Mouse (Mus musculus): ENCODE measurements at regions not wholly inside any gene's neighbourhood (a gene's known extent, or its start where the extent isn't known, plus 50 kb on each side); places are given as distances from the start of the nearest gene placed in this dataset.
A peak's percentile ranks its signal among the peaks of the same experiment; 100 is the strongest.

DNA sequence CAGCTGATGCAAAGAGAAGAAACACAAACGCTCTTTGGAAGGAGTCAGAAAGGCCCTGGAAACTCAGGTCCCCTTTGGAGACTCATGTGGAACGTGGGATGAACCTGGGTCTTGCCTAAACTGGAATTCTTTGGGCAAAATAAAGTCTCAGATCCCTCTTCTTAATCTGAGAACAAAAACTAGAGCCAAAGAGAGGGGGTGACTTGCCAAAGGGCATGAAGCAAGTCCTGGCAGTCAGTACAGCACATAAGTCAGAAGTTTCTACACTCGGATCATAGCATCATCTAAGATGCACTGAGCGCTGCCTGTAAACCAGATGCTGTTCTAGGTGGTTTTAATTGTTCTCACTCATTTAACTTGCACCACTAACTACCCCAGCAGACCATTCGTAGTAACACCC, 101.8 kb upstream of the Usp24 start:
- DNase-seq (ENCODE audit: extremely low read depth, low read depth): no peak

DNA sequence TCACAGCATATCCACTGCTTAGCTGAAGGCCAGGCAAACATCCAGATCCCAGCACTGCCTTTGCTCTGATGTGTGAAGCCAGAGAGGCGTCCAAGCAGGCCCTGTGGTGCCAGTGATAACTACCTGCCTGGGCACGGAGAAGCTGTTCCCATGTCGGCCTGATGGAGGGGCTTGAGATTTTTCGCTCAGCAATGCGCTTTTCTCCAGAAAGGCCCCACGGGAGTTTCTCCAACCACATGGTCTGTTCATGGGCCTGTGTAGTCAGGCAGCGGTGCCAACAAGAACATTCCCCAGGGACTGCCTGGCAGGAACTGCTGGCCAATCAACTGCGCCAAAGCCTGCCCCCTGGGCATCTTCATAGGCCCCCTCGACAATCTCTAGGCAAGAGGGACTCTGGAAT, 95.4 kb upstream of the Usp24 start:
- DNase-seq (ENCODE audit: extremely low read depth, low read depth): no peak

DNA sequence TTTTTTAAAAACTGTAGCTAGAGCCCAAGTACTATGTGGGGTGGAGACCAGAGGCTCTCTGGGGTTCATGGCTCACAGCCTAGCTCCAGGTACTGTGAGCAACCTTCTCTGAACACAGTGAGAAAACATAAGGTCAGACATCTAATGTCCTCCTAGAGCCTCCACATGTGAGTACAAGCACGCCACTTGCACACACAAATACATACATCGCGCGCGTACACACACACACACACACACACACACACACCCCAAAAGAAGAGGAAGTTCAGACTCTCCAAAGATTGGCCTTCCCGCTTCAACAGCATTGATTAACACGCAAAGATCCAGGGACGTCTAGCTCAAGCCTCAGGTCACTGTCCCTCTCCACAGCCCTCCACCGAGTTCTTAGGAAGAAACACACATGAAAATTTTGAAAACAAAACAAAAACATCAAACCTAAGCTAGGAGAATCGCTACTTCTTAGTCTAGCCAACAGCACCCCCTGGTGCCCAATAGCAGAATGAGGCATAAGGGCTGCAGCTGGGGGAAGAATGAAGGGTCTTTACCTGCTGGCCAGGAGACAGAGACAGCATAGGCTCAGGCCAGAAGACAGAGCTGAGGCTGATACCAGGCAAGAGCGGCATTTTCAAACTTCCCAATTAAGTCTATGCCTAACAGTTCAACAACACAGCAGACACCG, 90.7 kb upstream of the Usp24 start:
- DNase-seq (ENCODE audit: extremely low read depth, low read depth): peak; percentile 33

DNA sequence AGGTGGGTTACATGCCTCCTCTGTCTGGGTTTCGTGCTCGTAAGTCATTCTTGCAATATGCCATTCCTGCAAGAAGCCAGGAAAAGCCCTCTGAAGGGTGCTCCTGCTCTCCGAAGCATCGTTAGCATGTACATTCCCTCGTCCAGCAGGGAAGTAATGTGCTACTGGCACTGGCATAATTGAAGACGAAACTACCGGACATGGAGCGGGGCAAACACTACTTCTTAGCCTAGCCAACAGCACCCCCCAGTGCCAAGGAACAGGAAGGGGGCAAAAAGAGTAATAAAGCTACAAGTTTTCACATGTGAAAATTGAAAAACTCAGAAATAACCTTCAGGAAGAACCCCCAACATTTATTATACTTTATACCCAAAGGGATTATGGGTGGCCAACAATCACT, 88.6 kb upstream of the Usp24 start:
- no peak for DNase-seq (ENCODE audit: extremely low read depth, low read depth)

DNA sequence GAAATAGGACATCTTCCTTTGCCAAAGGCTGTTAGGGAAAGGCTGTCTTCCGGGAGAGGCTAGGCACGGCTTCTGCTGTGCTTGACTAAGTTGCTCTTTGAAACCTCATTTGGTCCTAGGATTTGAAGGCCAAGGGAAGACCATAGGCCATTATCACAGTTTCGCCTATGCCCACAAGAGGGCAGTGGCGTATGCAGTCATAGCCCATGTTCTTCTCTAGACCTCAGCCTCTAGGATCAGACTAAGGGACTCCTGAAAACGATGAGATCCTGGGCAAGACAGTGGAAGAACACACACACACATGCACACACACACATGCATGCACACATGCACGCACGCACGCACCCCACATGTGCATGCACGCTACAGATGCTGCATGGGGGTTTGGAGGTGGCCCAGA, 87.5 kb upstream of the Usp24 start:
- DNase-seq (ENCODE audit: extremely low read depth, low read depth): peak; percentile 55

DNA sequence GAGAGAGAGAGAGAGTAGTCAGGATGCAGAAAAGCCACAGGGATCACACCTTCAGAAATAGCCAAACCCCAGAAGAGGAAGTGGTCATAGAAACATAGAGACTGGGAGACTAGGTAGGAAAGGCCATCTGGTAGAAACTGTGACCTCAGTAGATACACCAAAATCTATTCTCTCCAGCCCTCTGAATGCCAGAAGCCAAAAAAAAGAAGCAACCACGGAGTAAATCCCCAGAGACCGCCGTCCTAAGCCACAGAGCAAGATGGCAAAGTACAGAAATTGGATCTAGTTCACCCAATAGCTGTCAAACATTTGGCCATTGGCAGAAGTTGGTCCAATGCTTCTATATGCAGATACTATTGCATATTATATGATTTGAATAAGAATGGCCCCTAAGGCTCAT, 86.5 kb upstream of the Usp24 start:
- DNase-seq (ENCODE audit: extremely low read depth, low read depth): no peak

DNA sequence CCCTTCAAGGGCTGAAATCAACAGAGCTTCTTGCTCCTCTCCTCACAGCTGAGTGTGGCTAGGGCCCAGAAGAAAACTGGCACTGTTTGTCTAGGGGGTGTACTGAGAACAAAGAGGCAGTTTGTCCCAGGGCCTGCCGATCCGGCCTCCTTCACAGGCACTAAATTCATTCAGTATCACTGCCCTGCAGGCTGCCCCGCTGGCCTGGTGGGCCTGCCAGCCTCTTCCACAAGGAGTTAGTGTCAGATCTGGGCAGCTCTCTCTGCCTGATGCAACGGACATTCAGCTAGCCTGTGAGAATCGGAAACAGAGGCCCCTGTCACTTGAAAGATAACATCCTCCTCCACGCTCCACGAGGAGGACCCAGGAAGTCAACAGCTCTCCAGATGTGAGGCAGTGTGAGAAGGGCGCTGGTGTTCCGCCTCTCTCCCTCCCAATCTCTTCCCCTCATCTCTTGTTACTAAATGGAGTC, 83.5 kb upstream of the Usp24 start:
- DNase-seq (ENCODE audit: extremely low read depth, low read depth): peak; percentile 86

DNA sequence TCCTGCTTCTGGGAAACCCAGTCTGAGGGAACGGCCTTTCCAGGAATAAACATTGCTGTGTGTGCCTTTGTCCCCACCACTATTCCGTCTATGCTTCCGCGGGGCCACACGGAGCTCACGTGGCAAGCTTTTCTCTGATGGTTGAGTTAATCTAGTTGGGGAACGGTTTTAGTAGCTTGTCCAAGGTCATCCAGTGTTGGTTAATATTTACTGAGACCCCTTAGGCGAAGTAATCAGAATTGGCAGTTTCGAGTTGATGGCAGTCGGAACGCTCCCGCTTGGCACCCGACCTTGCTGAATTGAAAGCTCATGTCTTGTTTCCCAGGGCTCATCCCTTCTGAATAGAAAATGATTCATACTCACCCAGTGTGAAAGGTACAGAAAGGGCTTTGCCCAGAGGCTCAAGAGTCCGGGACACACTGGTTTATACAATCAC, 71.6 kb upstream of the Usp24 start:
- DNase-seq (ENCODE audit: extremely low read depth, low read depth): no peak

DNA sequence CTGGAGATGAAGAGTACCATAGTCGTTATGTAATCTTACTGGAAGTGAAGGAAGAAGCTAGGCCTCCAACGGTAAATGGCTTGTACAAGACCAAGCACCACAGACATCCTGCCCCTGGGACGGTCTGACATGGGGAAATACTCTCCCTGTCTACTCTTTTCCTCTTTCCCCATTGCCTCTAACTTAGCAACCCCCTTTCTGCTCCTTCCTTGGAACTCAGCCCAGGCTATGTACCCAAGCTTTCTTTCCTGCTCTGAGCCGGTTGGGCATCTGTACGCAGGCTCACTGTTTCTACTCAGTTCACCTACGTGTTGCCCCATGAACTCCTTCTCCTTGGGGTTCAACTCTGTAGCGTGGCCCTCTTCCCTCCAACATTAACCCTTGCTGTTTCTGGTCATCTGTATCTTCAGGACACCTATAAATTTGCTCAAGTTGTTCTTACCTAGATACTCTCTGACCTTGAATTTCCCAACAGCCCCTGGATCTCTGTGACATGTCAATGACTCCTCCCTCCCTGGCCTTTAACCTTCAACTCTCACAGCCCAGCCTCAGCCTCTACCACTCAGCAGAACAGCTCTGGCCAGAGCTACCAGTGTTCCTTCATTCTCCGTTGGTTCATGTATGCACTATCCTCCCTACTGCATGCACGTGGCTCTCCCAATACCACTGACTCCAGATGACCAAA, 71.0 kb upstream of the Usp24 start:
- DNase-seq (ENCODE audit: extremely low read depth, low read depth): no peak

DNA sequence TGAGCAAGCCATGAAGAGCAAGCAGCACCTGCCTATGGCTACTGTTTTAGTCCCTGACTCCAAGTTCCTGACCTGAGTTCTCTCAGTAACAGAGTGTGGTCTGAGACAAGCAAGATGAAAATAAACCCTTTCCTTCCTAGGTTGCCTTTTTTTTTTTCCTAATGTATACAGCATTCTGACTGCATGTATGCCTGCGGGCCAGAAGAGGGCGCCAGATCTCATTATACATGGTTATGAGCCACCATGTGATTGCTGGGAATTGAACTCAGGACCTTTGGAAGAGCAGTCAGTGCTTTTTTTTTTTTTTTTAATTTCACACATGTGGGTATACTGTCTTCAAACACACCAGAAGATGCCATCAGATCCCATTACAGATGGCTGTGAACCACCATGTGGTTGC, 69.3 kb upstream of the Usp24 start:
- no peak for DNase-seq (ENCODE audit: extremely low read depth, low read depth)

DNA sequence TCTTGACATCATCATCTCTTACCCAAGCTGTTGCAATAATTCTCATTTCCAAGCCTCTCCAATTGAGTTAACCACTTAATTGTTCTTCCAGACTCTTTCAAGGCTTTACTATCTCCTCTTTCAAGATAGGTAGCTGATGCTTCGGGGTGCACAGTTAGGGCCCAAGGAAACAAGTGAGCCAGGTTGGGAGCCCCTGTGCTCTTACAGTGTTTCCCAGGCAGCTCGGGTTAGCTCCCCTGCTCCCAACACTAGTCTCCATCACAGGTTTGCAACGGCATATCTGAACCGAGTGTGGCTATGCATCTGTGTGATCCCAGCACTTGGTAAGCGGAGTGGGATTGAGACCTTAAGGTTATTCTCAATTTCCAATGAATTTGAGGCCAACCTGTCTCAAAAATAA, 68.6 kb upstream of the Usp24 start:
- DNase-seq (ENCODE audit: extremely low read depth, low read depth): no peak

DNA sequence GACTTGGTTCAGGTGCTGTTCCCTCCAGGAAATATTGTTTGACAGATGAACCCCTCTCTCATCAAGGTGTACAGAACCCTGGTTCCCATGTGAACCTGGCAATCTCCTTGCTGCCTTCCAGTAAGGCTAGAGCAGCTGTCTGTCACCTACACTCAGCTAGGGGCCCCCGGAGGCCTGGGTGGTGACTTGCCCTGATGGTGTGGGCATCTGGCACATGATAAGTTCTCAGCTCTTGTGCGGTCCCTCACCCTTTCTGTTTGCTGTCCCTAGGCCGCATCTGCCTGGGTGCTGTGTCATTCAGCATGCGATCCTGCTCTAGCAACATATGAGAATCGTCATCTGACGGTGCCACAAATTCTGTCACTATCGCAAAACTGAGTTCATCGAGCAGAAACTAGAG, 67.7 kb upstream of the Usp24 start:
- DNase-seq (ENCODE audit: extremely low read depth, low read depth): no peak

DNA sequence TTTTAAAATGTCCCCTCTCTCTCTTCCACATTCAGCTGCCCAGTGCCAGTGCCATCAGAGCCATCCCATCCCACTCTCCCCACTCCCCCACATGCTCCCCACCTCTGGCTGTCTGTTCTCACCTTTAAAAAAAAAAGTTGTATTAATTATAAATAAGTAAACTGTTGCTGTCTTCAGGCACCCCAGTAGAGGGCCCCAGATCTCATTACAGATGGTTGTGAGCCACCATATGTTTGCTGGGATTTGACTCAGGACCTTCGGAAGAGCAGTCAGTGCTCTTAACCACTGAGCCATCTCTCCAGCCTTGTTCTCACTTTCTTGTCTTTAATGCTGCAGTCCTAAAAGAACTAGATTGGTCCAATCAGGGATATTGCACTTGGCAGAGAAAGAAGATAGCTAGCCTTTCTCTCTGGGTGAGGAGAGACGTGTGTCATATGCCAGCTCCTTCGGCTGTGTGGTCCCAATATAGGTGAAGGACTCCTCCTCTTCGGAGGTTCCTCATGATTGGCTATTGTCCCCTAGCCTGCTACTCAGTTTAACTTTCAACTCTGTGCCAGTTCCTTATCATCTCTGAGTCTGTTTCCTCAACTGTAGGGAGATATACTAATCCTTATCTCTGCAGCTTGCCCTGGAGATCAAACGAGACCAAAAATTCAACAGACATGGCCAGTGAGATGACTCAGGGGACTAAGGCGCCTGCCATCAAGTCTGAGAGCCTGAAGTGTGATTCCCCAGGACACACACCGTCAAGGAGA, 66.8 kb upstream of the Usp24 start:
- peak; percentile 56 for DNase-seq (ENCODE audit: extremely low read depth, low read depth)

DNA sequence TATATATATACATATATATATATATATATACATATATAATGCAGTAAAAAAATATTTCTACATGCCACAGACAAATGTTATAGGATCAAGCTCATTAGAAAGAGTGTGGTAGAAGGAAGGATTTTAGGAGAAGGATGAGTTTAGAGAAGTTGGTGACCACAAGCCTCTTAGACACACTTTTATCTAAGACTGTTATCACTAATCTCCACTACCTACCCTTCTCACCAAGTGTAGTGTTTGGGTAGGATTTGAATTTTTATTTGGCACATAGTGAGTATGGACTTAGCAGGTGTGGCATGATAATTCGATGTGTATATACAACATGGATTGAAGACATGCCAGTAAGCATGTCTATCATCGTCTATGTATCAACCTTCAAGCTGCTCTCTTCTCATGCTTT, 66.0 kb upstream of the Usp24 start:
- no peak for DNase-seq (ENCODE audit: extremely low read depth, low read depth)

DNA sequence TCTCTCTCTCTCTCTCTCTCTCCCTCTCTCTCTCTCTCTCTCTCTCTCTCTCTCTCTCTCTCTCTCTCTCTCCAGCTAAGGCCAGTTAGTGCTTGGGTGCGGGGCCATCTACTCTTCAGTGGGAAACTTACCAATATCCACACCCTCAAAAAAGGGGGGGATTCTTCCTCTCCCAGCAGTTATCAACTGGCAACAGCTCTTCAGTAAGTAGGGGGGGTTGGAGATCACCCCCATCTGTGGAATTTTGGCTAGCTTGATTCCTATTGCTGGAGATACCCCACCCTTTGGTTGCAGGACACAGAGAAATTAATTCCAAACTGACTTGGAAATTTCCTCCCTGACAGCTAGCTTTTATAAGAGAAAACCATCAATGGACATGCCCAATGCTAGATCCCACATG, 64.6 kb upstream of the Usp24 start:
- no peak for DNase-seq (ENCODE audit: extremely low read depth, low read depth)

DNA sequence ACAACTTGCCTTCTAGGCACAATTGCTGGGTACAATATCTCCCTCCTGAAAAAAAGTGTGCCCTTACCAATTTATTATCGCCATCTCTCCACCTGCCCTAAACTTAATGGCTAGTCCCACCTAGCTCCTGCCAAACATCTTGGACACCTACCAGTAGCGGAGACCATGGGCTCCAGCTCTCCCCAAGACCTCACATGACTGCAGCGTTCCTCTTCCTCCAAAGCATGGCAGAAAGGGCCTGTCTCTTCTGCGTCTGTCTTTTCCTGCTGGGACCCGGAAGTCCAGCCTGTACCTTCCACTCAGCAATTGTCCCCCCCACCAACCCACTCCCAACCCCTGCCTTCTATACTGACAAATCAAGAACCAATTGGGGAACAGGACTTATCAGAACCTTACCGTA, 63.1 kb upstream of the Usp24 start:
- no peak for DNase-seq (ENCODE audit: extremely low read depth, low read depth)

DNA sequence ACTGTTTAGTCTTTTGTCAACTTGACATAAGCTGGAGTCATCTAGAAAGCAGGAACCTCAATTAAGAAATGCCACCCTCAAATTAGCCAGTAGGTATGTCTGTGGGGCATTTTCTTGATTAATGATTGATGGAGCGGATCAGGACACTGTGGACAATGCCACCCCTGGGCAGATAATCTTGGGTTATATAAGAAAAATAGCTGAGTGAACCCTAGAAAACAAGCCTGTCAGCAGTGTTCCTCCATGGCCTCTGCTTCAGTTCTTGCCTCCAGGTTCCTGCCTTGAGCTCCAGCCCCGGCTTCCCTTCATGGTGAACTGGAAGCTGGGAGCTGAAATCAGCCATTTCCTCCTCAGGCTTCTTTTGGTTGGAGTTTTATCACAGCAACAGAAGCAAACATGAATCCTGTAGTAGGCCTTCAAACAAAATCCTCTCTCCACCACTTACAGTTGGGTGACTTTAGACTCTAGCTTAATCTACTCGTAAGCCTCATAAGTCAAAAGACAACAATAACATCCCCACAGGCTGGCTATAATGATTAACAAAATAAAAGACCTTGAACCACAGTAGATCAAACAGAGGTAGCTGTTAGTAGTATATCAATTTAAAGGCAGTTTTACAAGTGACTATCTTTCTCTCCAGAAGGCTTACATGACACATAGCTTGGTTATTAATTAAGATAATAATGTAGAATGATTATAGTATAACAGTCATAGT, 61.1 kb upstream of the Usp24 start:
- DNase-seq (ENCODE audit: extremely low read depth, low read depth): no peak

DNA sequence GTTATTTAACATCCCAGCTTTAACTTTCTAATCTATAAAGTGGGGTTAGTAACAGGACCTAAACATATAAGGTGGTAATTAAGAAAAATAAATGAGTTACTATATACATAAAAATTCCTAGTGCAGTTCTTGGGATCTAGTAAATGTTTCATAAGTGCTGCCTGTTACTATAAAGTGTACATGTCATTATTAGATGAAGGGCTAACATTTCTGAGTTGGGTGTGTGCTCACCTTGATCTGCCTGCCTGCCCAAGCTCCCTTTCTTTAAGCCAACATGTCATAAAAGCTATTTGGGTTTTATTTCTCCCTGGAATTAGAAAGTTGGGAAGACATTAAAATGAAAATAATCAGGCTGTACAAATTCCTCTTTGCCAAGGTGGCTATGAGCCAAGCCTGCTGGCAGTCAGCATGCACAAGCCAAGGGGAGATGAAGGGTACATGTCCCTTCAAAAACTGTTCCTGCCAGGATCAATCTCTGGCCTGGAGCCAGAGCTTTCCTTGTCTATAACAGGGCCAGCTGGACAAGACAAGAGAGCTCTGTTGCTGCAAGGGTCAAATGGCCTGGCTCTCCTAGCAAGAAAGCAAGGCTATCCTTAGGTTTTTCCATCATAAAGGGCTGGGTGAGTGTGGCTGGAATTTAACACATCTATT, 59.9 kb upstream of the Usp24 start:
- no peak for DNase-seq (ENCODE audit: extremely low read depth, low read depth)

DNA sequence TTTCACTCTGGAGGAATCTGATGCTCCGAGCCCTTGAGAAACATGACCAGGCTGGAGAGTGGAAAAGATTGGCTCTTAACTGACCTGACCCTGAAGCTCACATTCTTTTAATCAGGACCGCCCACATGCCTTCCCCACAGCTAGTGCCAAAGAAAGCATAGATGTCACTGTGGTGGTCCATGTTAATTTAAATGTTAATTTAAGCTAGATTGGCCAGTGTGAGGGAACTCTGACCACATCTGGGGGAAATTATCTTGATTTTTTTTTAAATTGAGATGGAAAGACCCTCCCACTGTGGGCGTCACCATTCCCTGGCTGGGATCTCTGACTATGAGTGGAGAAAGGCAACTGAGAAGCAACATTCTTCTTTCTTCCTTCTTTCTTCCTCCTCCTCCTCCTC, 54.6 kb upstream of the Usp24 start:
- DNase-seq (ENCODE audit: extremely low read depth, low read depth): no peak

DNA sequence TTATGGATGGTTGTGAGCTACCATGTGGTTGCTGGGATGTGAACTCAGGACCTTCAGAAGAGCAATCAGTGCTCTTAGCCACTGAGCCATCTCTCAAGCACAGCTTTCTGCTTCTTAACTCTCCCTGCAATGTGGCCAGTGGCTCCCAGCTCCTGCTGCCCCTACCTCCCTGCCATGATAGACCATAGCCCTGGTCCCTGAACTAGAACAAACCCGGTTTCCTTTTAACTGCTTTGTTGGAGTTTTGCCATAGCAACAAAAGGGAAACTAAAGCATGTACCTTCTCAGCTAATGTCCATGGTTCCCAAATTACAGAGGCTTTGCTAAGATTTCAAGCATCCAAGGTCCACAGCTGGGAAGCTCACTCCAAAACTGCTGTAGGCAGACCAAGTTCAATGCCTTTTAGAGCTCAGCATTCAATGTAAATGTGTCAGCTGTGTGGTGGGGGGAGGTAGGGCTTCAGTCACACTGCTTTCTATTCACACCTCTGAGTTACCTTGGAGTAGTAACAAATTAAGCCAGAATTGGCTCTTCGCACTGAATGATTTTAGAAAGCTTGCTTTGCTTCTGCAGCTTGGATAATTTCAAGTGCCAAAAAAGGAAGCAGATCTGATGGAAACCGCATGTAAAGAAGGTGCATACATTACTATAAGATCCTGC, 54.0 kb upstream of the Usp24 start:
- DNase-seq (ENCODE audit: extremely low read depth, low read depth): no peak
